Mouse (Mus musculus): Measurements from ENCODE around the gene Zfp689.
"Not testable (repeated sequence)": the region's sequence is repeated elsewhere in the genome, so short reads cannot be mapped to it uniquely, and the experiment has no call there.

The Zfp689 gene

DNA sequence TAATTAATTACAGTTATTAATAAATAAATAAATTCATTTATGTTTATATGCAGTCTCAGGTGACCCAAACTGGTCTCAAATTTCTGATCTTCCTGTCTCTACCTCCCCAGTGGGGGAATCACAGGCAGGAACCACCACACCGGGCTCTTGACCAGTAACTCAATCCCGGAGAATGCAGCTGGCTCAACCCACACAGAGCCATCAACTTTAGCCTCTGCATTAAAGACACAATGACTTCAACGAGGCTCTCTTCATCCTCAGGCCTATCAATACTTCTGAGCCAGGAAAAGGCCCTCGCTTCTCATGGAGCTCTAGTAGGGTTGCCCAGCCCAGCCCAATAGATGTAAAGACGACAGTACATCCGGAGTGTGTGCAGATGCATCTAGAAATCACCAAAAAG is 44.9 kb downstream of the Zfp689 start:
- not testable (repeated sequence) for DNase-seq (ENCODE audit: low read depth)

DNA sequence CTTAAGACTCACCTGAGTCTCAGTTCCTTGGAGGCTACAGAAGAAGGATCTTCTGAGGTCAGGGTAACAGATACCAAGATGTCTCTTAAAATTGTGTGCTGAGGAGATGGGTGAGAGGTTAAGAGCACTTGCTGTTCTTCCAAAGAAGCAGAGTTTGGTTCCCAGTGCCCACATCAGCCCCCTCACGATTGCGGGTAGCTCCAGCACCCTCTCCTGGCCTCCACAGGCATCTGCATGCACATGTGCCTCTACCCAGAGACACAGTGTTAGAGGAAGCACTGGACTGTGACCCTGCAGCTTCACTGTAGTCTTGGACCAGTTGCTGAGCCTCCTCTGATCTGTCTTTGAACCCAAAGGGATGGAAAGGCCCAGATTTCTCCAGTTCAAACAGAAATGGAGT is 46.0 kb downstream of the Zfp689 start:
- no peak for DNase-seq (ENCODE audit: low read depth)

- DNase-seq (ENCODE audit: low read depth): no peak
Measured at GRCm38 (mm10) chr7:127400355-127400754, 48.6 kb downstream of the Zfp689 start.

DNA sequence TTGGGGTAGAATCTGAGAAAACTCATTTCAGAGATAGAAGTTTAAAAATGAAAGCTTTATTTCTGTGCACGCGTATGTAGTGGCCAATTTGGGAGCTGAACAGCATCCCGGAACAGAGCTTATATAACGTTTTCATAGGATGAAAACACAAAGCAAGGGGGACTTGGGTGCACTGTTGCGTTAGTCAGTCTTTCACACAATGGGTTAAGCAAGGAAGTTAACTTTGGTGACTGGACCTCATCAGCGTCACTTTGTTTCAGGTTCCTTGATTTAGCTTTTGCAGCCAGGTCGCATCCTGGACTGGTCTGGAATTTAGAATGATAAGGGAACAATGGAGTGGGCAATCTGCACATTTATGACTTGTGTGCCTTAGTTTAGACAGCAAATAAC is 55.0 kb downstream of the Zfp689 start:
- DNase-seq (ENCODE audit: low read depth): no peak

DNA sequence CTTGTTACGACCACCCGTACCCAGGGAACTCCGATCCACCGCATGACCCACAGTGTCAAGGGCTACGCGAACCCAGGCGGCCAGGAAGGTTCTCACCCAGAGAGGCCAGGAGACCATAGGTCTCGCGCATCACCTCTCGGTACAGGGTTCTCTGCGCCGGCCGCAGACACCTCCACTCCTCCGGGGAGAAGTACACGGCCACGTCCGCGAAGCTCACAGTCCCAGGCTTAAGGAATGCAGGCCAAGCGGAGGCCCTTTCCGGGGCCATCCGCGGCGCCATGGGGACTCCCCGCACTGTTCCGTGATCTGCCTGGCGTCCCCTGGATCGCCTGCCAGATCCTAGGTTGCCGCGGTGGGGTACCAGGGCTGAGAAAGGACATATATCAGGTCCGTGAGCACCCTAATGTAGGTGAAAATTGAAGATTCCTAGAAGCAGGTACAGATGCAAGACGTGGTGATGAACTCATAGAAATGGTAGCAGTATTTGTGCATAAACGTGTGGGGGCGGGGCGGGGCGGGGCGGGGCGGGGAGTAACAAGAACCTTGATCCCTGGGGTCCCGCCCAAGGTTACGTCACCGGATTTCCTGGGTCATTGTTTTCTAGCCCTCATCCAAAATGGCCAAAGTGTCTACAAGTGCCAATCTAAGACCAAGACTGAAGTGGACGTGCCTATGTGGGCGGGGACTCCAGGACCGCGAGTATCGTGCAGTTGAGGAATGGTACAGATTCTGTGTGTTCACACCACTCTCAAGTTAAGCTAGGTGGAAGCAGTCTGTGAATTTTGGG is 55.6 kb downstream of the Zfp689 start, which contains the start of gene E430018J23Rik:
E430018J23Rik (minus strand) TSS at position 473 of the 787 bp plus-strand sequence.
- DNase-seq (ENCODE audit: low read depth): peak; percentile 100

GRCm38 (mm10) chr7:127392251-127392824 is 56.6 kb downstream of the Zfp689 start:
- DNase-seq (ENCODE audit: low read depth): no peak
